Mouse (Mus musculus) hindbrain, embryonic 11.5 days (tissue): ENCODE data around the gene Lypd8. TPM values are rescaled to one million over a fixed set of nuclear protein-coding genes. Genes with fewer than 3 reads are reported as not detected.

Experiments used
- ATAC-seq: fragments of 200-750 bp; cut with Nextera tagmentation; 2 replicates; pipeline ENCODE4 v1.8.0; 2017; ENCODE audit warnings: mild to moderate bottlenecking, moderate TSS enrichment, moderate library complexity; ENCODE audit not compliant: low FRiP score
- DNase-seq: peaks from one replicate; pipeline ENCODE4 v3.0.0-alpha.2; 2015; ENCODE audit warnings: low spot score
- H3K27ac ChIP-seq: fragments of 300-500 bp; sonication (generic); 2 replicates; pipeline ENCODE4 v1.5.1; 2014; ENCODE audit warnings: mild to moderate bottlenecking, low read depth, low read length
- H3K27me3 ChIP-seq: fragments of 300-500 bp; sonication (generic); 2 replicates; pipeline ENCODE4 v1.6.1; 2014; ENCODE audit warnings: mild to moderate bottlenecking, low read length, moderate library complexity, mixed read lengths; ENCODE audit not compliant: control insufficient read depth, insufficient read depth
- H3K36me3 ChIP-seq: fragments of 300-500 bp; sonication (generic); 2 replicates; pipeline ENCODE4 v1.6.1; 2014; ENCODE audit warnings: mild to moderate bottlenecking, low read length, moderate library complexity, mixed read lengths; ENCODE audit not compliant: control insufficient read depth, insufficient read depth
- H3K4me1 ChIP-seq: fragments of 300-500 bp; sonication (generic); replicated peaks from 2 replicates; pipeline ENCODE4 v1.6.1; 2014; ENCODE audit warnings: low read length, mixed read lengths; ENCODE audit not compliant: control insufficient read depth, insufficient read depth
- H3K4me2 ChIP-seq: fragments of 300-500 bp; sonication (generic); replicated peaks from 2 replicates; pipeline ENCODE4 v1.6.1; 2014; ENCODE audit warnings: mild to moderate bottlenecking, low read depth, low read length
- H3K4me3 ChIP-seq: fragments of 300-500 bp; sonication (generic); 2 replicates; pipeline ENCODE4 v1.5.1; 2014; ENCODE audit warnings: low read depth, low read length
- H3K9ac ChIP-seq: fragments of 300-500 bp; sonication (generic); 2 replicates; pipeline ENCODE4 v1.6.1; 2014; ENCODE audit warnings: low read depth, low read length
- H3K9me3 ChIP-seq: fragments of 300-500 bp; sonication (generic); 2 replicates; pipeline ENCODE4 v1.6.1; 2016; ENCODE audit warnings: low read length; ENCODE audit not compliant: control insufficient read depth
- whole genome bisulfite sequencing: fragments of 180-500 bp; shearing (Covaris S2); extraction: QIAGEN DNeasy Blood & Tissue Kit; methylation state at CpG from one replicate; pipeline ENCODE4 v1.1.7; 2014; 5-methylcytosine and 5-hydroxymethylcytosine counted together
- polyA plus RNA-seq: library from polyadenylated mRNA; unstranded; fragments of >200 nt; fragmentation: Nextera tagmentation; extraction: Ambion mirVana; gene quantifications from 2 replicates; pipeline ENCODE4 v1.2.1, GENCODE M21; 2014

Lypd8 gene
- polyA plus RNA-seq, 1 experiment from 2014 or later, result not detected

DNA sequence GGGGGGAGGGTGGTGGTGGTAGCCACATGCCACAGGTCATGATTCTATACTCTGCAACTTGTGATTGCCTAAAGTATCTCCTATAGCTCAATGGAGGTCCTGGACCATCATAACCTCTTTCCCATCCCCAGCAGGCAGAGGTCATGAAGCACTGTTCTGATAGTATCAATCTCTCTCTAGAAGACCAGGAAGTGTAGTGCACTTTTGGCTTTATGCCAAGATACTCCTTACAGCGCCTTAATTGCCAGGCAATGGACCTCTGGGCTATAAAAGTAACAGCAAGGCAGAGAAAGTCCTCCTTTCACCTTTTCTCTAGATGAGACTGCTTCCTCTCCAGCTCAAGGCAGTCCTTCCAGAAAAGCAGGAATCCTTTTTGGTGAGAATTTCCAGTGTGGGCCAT lies 42.0 kb downstream of the Lypd8 start, which contains the start of gene 1810065E05Rik:
1810065E05Rik (plus strand) TSS at position 297 of the 400 bp plus-strand sequence.
- ATAC-seq (no peak), DNase-seq (no peak)
- no peak within 1 kb of the TSS for H3K4me2 ChIP-seq
- WGBS, result 78% methylated on average over 1 of the region's 1 CpGs
- H3K27me3 ChIP-seq, result no peaks in the 10 kb centered on the region
- H3K4me3 ChIP-seq, result no peak within 1 kb of the TSS
- H3K27ac ChIP-seq, result no peak within 1 kb of the TSS
- no peaks in the 10 kb centered on the region for H3K9me3 ChIP-seq
- no peak within 1 kb of the TSS for H3K9ac ChIP-seq
- H3K36me3 ChIP-seq, result no peaks in the 10 kb centered on the region
- no peaks in the 10 kb centered on the region for H3K4me1 ChIP-seq

GRCm38 (mm10) chr11:58432259-58432658 lies 53.4 kb downstream of the Lypd8 start, which contains the start of gene Gm12253:
Gene Gm12253, plus strand, starts transcription at chr11:58432559.
- Histone ChIP-seq H3K4me1 (no peaks in the 10 kb centered on the region), H3K27ac (no peak within 1 kb of the TSS), H3K36me3 (no peaks in the 10 kb centered on the region), H3K9me3 (no peaks in the 10 kb centered on the region), H3K27me3 (no peaks in the 10 kb centered on the region), H3K9ac (no peak within 1 kb of the TSS), H3K4me3 (no peak within 1 kb of the TSS), H3K4me2 (no peak within 1 kb of the TSS)
- 93% methylated on average over 3 of the region's 3 CpGs for whole genome bisulfite sequencing
- no peak for ATAC-seq
- no peak for DNase-seq

DNA sequence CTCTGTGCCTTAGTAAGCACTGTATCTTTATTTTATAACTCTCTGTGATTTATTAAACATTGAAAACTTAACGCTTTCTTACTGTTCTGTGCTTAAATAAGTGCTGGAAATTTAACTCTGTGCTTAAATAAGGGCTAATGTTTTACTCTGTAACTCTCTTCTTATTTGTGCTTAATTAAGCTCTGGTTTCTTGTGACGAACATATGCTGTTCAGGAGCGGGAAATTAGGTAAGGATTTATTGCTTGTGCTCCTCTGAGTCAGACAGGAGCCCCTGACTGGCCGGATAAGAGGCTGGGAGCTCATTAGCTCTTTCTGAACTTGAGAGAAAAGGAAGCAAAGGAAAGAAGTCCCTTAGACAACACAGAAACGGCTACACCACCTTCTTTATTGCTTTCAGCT lies 59.0 kb downstream of the Lypd8 start:
- ATAC-seq (no peak), DNase-seq (no peak)
- Histone ChIP-seq H3K9me3 (no peaks in the 10 kb centered on the region), H3K9ac (no peak overlapping the region), H3K4me3 (no peak overlapping the region), H3K36me3 (no peaks in the 10 kb centered on the region), H3K4me1 (no peaks in the 10 kb centered on the region), H3K4me2 (no peak overlapping the region), H3K27me3 (no peaks in the 10 kb centered on the region), H3K27ac (no peak overlapping the region)
- 77% methylated on average over 5 of the region's 5 CpGs for WGBS

Other genes starting within 250 kb of the Lypd8 start
- 21.0 and 32.0 TPM in 2 replicates for gene Gemin5, start 210.5 kb upstream of the Lypd8 start, polyA plus RNA-seq
- 117 and 132 TPM in 2 replicates for gene Mrpl22, start 207.4 kb upstream of the Lypd8 start, polyA plus RNA-seq
- 2.5 and 3.3 TPM in 2 replicates for gene Igtp, start 179.5 kb upstream of the Lypd8 start, polyA plus RNA-seq
- gene Irgm2, start 179.4 kb upstream of the Lypd8 start, polyA plus RNA-seq, result 0.71 and 1.3 TPM in 2 replicates
- not detected in 2 replicates for gene 4930438A08Rik, start 104.2 kb upstream of the Lypd8 start, polyA plus RNA-seq
- 12.5 and 15.5 TPM in 2 replicates for gene Zfp692, start 72.0 kb upstream of the Lypd8 start, polyA plus RNA-seq
- 26.1 and 28.9 TPM in 2 replicates for gene Zfp672, start 48.7 kb upstream of the Lypd8 start, polyA plus RNA-seq
- 23.4 and 27.7 TPM in 2 replicates for gene Sh3bp5l, start 48.3 kb upstream of the Lypd8 start, polyA plus RNA-seq
- gene 1810065E05Rik, start 42.1 kb downstream of the Lypd8 start, polyA plus RNA-seq, result not detected in 2 replicates
- not detected in 2 replicates for gene Gm12253, start 53.5 kb downstream of the Lypd8 start, polyA plus RNA-seq
- gene Lypd9, start 73.9 kb downstream of the Lypd8 start, polyA plus RNA-seq, result not detected in 2 replicates
- not detected in 2 replicates for gene Olfr30, start 83.2 kb downstream of the Lypd8 start, polyA plus RNA-seq
- not detected in 2 replicates for gene Olfr332, start 113.5 kb downstream of the Lypd8 start, polyA plus RNA-seq
- gene Olfr331, start 123.5 kb downstream of the Lypd8 start, polyA plus RNA-seq, result not detected in 2 replicates
- gene Olfr330, start 155.8 kb downstream of the Lypd8 start, polyA plus RNA-seq, result not detected in 2 replicates
- not detected in 2 replicates for gene Olfr329-ps, start 167.4 kb downstream of the Lypd8 start, polyA plus RNA-seq
- 0.09 TPM in 1 of 2 replicates, not detected in the other for gene Olfr328, start 176.6 kb downstream of the Lypd8 start, polyA plus RNA-seq
- gene Olfr224, start 191.5 kb downstream of the Lypd8 start, polyA plus RNA-seq, result not detected in 2 replicates
- not detected in 2 replicates for gene Olfr325, start 198.7 kb downstream of the Lypd8 start, polyA plus RNA-seq
- gene Olfr324, start 216.1 kb downstream of the Lypd8 start, polyA plus RNA-seq, result not detected in 2 replicates
- gene 2210407C18Rik, start 237.0 kb downstream of the Lypd8 start, polyA plus RNA-seq, result not detected in 2 replicates